Mouse (Mus musculus) liver, adult 2 months (tissue): ENCODE measurements around the gene Slc51a.

Experiments used
- CTCF ChIP-seq: fragments of 200-500 bp; IDR thresholded peaks from 2 replicates; pipeline ENCODE4 v1.5.1; 2011; ENCODE audit warnings: low read depth, low read length, control low read depth
- POLR2A ChIP-seq: fragments of 200-500 bp; IDR thresholded peaks from 2 replicates; pipeline ENCODE4 v1.6.1; 2011; ENCODE audit warnings: low read length, control low read depth; ENCODE audit not compliant: insufficient read depth; ENCODE audit errors: extremely low read depth

GRCm38 (mm10) chr16:32502621-32503335 is 15.1 kb upstream of the Slc51a start:
- no peak for TF ChIP-seq POLR2A
- TF ChIP-seq CTCF = no peak
